Mouse (Mus musculus) lung, adult 2 months (tissue): ENCODE results near the gene Tas2r137. TPM values are rescaled to one million over a fixed set of nuclear protein-coding genes. Genes with fewer than 3 reads are reported as not detected.

Experiments used
- DNase-seq: peaks from one replicate; pipeline ENCODE4 v3.0.0; 2022
- H3K4me1 ChIP-seq: fragments of 200-500 bp; 2 replicates; pipeline ENCODE4 v1.6.1; 2011; ENCODE audit warnings: low read length; ENCODE audit not compliant: control insufficient read depth, insufficient read depth
- H3K4me3 ChIP-seq: fragments of 200-500 bp; replicated peaks from 2 replicates; pipeline ENCODE3; 2011; ENCODE audit warnings: low read depth, mild to moderate bottlenecking, control low read depth, low read length; ENCODE audit errors: extremely low read depth
- CTCF ChIP-seq: fragments of 200-500 bp; IDR thresholded peaks from 2 replicates; pipeline ENCODE4 v1.5.1; 2011; ENCODE audit warnings: mild to moderate bottlenecking, low read length, control low read depth; ENCODE audit not compliant: insufficient read depth
- POLR2A ChIP-seq: fragments of 200-500 bp; IDR thresholded peaks from 2 replicates; pipeline ENCODE4 v1.6.1; 2011; ENCODE audit warnings: low read depth, mild to moderate bottlenecking, control low read depth, low read length, borderline replicate concordance; ENCODE audit errors: extremely low read depth
- WGBS: fragments of 180-500 bp; shearing (Covaris S2); methylation state at CpG from one replicate; pipeline ENCODE4 v1.1.7; 2018; 5-methylcytosine and 5-hydroxymethylcytosine counted together
- polyA plus RNA-seq: library from polyadenylated mRNA; depleted of rRNA; stranded (reverse); fragments of >200 nt; gene quantifications from 2 replicates; pipeline ENCODE4 v1.2.3, GENCODE M21; 2012; rRNA removed

The Tas2r137 gene
- polyA plus RNA-seq, 1 experiment = not detected

- no peak for DNase-seq
- no peak for TF ChIP-seq CTCF
- TF ChIP-seq POLR2A = no peak
- Histone ChIP-seq H3K4me1 (no peaks in the 10 kb centered on the region), H3K4me3 (no peak overlapping the region)
- 72% methylated on average over 4 of the region's 4 CpGs for WGBS
Observed at GRCm38 (mm10) chr6:40476132-40476531, 14.9 kb upstream of the Tas2r137 start.

GRCm38 (mm10) chr6:40479705-40480104, 11.3 kb upstream of the Tas2r137 start:
- Histone ChIP-seq H3K4me3 (no peak overlapping the region), H3K4me1 (no peaks in the 10 kb centered on the region)
- TF ChIP-seq CTCF (no peak), POLR2A (no peak)
- no peak for DNase-seq
- WGBS = 72% methylated on average over 1 of the region's 1 CpGs

- Histone ChIP-seq H3K4me3 (no peak overlapping the region), H3K4me1 (no peaks in the 10 kb centered on the region)
- TF ChIP-seq POLR2A = no peak
- no peak for TF ChIP-seq CTCF
- 91% methylated on average over 5 of the region's 5 CpGs for WGBS
- DNase-seq = no peak
Observed at GRCm38 (mm10) chr6:40482318-40482717, 8.7 kb upstream of the Tas2r137 start.

GRCm38 (mm10) chr6:40493229-40493628, 2.2 kb downstream of the Tas2r137 start, which contains the start of gene Tas2r108:
TSS of gene Tas2r108 (plus strand) at chr6:40493529.
- no peak for DNase-seq
- Histone ChIP-seq H3K4me3 (no peak within 1 kb of the TSS), H3K4me1 (no peaks in the 10 kb centered on the region)
- TF ChIP-seq POLR2A (no peak), CTCF (no peak)
- 88% methylated on average over 3 of the region's 3 CpGs for whole genome bisulfite sequencing

- no peak for DNase-seq
- Histone ChIP-seq H3K4me3 (no peak within 1 kb of the TSS), H3K4me1 (no peaks in the 10 kb centered on the region)
- WGBS = 68% methylated on average over 1 of the region's 1 CpGs
- no peak for TF ChIP-seq POLR2A
- TF ChIP-seq CTCF = no peak
Observed at GRCm38 (mm10) chr6:40519408-40519807, 28.4 kb downstream of the Tas2r137 start, which contains the start of gene Prss37. TSS of gene Prss37 (minus strand) at chr6:40519508.

Other genes with a start within 250 kb of the Tas2r137 start
- gene Agk, start 166.1 kb upstream of the Tas2r137 start, polyA plus RNA-seq = 7.7 and 10.2 TPM in 2 replicates
- gene E330009J07Rik, start 55.1 kb upstream of the Tas2r137 start, polyA plus RNA-seq = 4.9 and 5.8 TPM in 2 replicates
- gene Wee2, start 52.1 kb upstream of the Tas2r137 start, polyA plus RNA-seq = not detected in 2 replicates
- gene Ssbp1, start 19.9 kb upstream of the Tas2r137 start, polyA plus RNA-seq = 7.5 and 9.7 TPM in 2 replicates
- gene Tas2r108, start 2.3 kb downstream of the Tas2r137 start, polyA plus RNA-seq = not detected in 2 replicates
- not detected in 2 replicates for gene Prss37, start 28.3 kb downstream of the Tas2r137 start, polyA plus RNA-seq
- gene Olfr461, start 63.8 kb downstream of the Tas2r137 start, polyA plus RNA-seq = not detected in 2 replicates
- not detected in 2 replicates for gene Olfr460, start 78.3 kb downstream of the Tas2r137 start, polyA plus RNA-seq
- gene Clec5a, start 94.6 kb downstream of the Tas2r137 start, polyA plus RNA-seq = 0.50 and 1.5 TPM in 2 replicates
- not detected in 2 replicates for gene Tas2r138, start 122.1 kb downstream of the Tas2r137 start, polyA plus RNA-seq
- 0.23 and 0.36 TPM in 2 replicates for gene Mgam, start 137.6 kb downstream of the Tas2r137 start, polyA plus RNA-seq